Mouse (Mus musculus): ENCODE measurements around the gene Cd59b.

DNA sequence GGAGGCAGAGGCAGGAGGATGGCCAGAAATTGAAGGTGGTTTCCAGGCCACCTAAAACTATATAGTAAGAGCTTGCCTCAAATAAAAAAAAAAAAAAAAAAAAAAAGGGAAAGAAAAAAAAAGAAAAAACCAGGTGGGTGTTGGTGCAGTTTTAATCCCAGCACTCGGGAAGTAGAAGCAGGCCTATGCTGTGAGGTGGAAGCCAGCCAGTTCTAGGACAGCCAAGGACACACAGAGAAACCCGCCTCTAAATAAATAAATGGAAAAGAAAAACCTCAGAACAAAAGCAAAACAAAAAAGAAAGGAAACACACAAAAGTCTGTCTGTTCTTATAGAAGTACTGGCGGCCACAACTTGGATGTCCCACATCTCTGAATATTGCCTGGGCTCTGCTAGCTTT lies 45.2 kb downstream of the Cd59b start:
- TF ChIP-seq CTCF (IDR thresholded peaks at IDR 0.05; ENCODE audit: borderline replicate concordance, control insufficient read depth, extremely low read depth, insufficient read depth, low read length, poor library complexity) (no peak), POLR2A (IDR thresholded peaks at IDR 0.05; ENCODE audit: control insufficient read depth, extremely low read depth, insufficient read depth, low read length, poor library complexity) (no peak)
